Mouse (Mus musculus) heart, postnatal 0 days (tissue): ENCODE data around the gene Vgll1.

Experiments
- CTCF ChIP-seq: IDR thresholded peaks from 2 replicates; pipeline ENCODE4 v1.5.1; 2016; ENCODE audit warnings: antibody characterized with exemption, control low read depth, low read depth
- EP300 ChIP-seq: IDR thresholded peaks from 2 replicates; pipeline ENCODE4 v1.6.1; 2016; ENCODE audit warnings: antibody characterized with exemption, low read depth

- no peak for TF ChIP-seq CTCF
- TF ChIP-seq EP300, result no peak
Measured at GRCm38 (mm10) chrX:57053993-57054385, 33.9 kb upstream of the Vgll1 start.
